Mouse (Mus musculus) neural tube, embryonic 14.5 days (tissue): Measurements from ENCODE around the gene Ubn2. TPM values are rescaled to one million over a fixed set of nuclear protein-coding genes. Genes with fewer than 3 reads are reported as not detected.
"Not testable (repeated sequence)": the region's sequence is repeated elsewhere in the genome, so short reads cannot be mapped to it uniquely, and the experiment has no call there.

ENCODE experiments used
- ATAC-seq: fragments of 200-750 bp; cut with Nextera tagmentation; 2 replicates; pipeline ENCODE4 v1.8.0; 2017; ENCODE audit warnings: low read depth, mild to moderate bottlenecking, moderate TSS enrichment, moderate library complexity
- H3K27ac ChIP-seq: fragments of 300-500 bp; sonication (generic); 2 replicates; pipeline ENCODE4 v1.5.1; 2014; ENCODE audit warnings: low read depth, mild to moderate bottlenecking, control low read depth, low read length, moderate library complexity, mixed read lengths
- H3K27me3 ChIP-seq: fragments of 300-500 bp; sonication (generic); 2 replicates; pipeline ENCODE4 v1.6.1; 2014; ENCODE audit warnings: low read length; ENCODE audit not compliant: control insufficient read depth, insufficient read depth
- H3K36me3 ChIP-seq: fragments of 300-500 bp; sonication (generic); 2 replicates; pipeline ENCODE4 v1.6.1; 2014; ENCODE audit warnings: low read length, mixed read lengths; ENCODE audit not compliant: control insufficient read depth, insufficient read depth
- H3K4me1 ChIP-seq: fragments of 300-500 bp; sonication (generic); 2 replicates; pipeline ENCODE4 v1.6.1; 2014; ENCODE audit warnings: low read length; ENCODE audit not compliant: control insufficient read depth, insufficient read depth
- H3K4me2 ChIP-seq: fragments of 300-500 bp; sonication (generic); 2 replicates; pipeline ENCODE4 v1.6.1; 2014; ENCODE audit warnings: mild to moderate bottlenecking, low read depth, low read length, control low read depth
- H3K4me3 ChIP-seq: fragments of 300-500 bp; sonication (generic); 2 replicates; pipeline ENCODE4 v1.5.1; 2014; ENCODE audit warnings: low read depth, low read length, control low read depth, mixed read lengths
- H3K9ac ChIP-seq: fragments of 300-500 bp; sonication (generic); replicated peaks from 2 replicates; pipeline ENCODE4 v1.6.1; 2014; ENCODE audit warnings: low read depth, mild to moderate bottlenecking, control low read depth, low read length, mixed read lengths
- H3K9me3 ChIP-seq: fragments of 300-500 bp; sonication (generic); 2 replicates; pipeline ENCODE4 v1.6.1; 2016; ENCODE audit warnings: low read length; ENCODE audit not compliant: control insufficient read depth
- WGBS: fragments of 180-500 bp; shearing (Covaris S2); extraction: QIAGEN DNeasy Blood & Tissue Kit; methylation state at CpG from one replicate; pipeline ENCODE4 v1.1.7; 2014; 5-methylcytosine and 5-hydroxymethylcytosine counted together
- polyA plus RNA-seq: library from polyadenylated mRNA; unstranded; fragments of >200 nt; fragmentation: Nextera tagmentation; extraction: Ambion mirVana; gene quantifications from 2 replicates; pipeline ENCODE4 v1.2.1, GENCODE M21; 2014

Ubn2 gene
- polyA plus RNA-seq, 1 experiment from 2014 or later: 32.5 TPM

DNA sequence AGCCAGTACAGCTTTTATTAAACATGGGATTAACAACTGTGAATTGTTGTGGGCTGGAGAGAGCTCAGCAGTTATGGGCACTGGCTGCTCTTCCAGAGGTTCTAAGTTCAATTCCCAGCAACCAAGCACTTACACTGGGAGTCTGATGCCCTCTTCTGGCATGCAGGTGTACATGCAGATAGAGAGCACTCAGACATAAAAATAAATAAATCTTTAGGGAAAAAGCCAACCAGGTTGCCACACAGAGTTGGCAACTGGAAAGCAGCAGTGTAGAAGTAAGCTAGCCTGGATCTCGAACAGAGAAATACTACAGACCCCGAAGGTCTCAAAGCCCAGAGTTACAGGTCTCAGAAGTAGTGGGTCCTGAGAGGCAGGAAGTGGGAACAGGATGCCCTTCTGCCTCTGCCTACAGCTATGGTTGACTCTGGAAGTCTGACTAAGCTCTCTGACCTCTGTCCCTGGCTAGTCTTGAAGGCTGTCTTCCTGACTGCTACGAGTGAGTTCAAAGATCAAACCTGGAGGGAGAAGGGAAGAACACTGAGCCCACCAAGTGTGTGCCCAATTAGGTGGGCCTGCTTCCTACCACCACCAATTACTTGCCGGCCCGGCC lies 97.6 kb downstream of the Ubn2 start:
- ATAC-seq: no peak
- 55% methylated on average over 5 of the region's 5 CpGs for WGBS

DNA sequence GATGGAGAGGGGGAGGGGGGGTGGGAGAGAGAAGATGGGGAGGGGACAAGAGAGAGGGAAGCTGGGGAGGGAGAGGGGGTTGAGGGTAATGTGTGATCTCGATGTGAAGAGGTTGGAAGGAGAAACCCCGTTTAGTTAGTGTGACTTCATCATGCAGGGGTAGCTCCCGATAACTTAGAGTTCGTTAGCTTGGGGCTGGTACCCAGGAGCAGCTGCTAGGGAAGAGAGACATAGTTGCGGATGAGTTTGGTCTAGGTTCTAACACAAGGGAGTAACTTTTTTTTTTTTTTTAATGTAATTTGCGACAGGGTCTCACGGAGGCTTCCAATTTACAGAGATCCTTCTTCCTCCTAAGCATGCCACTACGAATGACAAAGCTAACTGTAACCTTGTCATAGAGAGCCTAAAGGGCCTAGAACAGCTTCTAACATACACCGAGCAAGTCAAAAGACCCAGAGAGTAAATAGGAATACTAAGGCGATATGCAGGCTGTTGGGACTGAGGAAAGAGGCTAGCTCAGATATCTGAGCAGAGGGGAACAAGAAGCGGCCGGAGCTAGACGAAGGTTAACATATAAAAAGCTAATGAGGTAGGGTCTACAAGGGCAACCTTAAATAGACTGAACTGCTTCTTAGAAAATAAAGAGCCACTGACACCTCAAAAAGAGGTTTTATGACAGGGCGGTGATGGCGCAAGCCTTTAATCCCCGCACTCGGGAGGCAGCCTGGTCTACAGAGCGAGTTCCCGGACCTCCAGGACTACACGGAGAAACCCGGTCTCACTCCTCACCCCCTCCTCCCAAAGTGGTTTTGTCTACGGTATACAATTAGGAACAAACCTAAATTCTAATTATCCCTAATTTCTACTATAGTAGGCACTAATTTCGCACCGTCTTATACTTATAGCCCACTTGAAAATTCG lies 99.0 kb downstream of the Ubn2 start:
- Histone ChIP-seq H3K4me3 (peak overlapping the region; percentile 79), H3K4me1 (no peaks in the 10 kb centered on the region), H3K36me3 (no peaks in the 10 kb centered on the region), H3K27me3 (no peaks in the 10 kb centered on the region), H3K4me2 (peak overlapping the region; percentile 86), H3K9ac (peak overlapping the region; percentile 63), H3K27ac (peak overlapping the region; percentile 98), H3K9me3 (no peaks in the 10 kb centered on the region)
- WGBS: 4% methylated on average over 25 of the region's 25 CpGs
- peak; percentile 41 for ATAC-seq

More for the DNA sequence above, 97.6 kb downstream of the Ubn2 start:
- Histone ChIP-seq H3K27me3 (no peaks in the 10 kb centered on the region), H3K9ac (no peak overlapping the region), H3K9me3 (no peaks in the 10 kb centered on the region), H3K27ac (no peak overlapping the region), H3K36me3 (no peaks in the 10 kb centered on the region), H3K4me1 (no peaks in the 10 kb centered on the region), H3K4me2 (no peak overlapping the region), H3K4me3 (no peak overlapping the region)

DNA sequence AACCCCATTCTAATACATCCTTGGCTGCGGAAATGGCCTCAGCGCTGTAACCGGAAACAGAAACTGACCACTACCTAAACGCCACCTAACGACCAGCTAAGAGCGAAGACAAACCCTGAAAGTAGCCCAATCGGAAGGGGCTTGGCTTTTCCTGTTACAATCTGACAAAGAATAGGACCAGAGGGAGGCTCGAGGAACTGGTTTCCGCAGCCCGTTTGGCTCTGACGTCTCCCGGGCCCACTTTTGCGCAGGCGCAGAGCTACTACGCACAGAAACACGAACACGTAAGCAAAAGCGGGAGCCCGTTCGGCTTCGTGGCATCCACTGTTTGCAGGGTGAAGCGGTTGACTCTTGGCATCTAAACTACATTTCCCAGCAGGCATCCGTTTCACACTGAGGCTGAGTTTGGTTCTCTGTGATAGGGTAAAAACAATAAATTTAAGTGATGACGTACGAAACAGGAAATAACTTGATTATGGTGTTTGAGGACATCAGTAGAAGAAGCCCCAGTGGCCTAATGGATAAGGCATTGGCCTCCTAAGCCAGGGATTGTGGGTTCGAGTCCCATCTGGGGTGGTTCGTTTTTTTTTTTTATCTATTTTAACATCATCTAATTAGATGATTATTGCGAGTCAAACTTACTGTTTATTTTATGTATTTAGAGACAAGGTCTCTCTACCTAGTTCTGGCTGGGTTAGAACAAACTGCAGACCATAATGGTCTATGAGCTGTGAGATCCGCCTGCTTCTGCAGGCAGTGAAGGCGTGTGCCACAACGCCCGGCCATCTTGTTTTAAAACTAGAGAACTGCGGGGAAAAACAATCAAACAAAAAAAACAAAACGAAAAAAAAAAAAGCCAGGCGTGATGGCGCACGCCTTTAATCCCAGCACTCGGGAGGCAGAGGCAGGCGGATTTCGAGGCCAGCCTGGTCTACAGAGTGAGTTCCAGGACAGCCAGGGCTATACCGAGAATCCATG lies 100.0 kb downstream of the Ubn2 start, which contains the start of gene Fmc1:
TSS of gene Fmc1 (plus strand) at position 75 of the 978 bp plus-strand sequence.
- peak within 1 kb of the TSS; percentile 92 for H3K9ac ChIP-seq
- peak within 1 kb of the TSS; percentile 98 for H3K27ac ChIP-seq
- peak within 1 kb of the TSS; percentile 79 for H3K4me3 ChIP-seq
- H3K27me3 ChIP-seq: no peaks in the 10 kb centered on the region
- no peaks in the 10 kb centered on the region for H3K4me1 ChIP-seq
- H3K4me2 ChIP-seq: peak within 1 kb of the TSS; percentile 86
- H3K36me3 ChIP-seq: no peaks in the 10 kb centered on the region
- peak; percentile 90 for ATAC-seq
- H3K9me3 ChIP-seq: no peaks in the 10 kb centered on the region
- WGBS: 5% methylated on average over 41 of the region's 41 CpGs

DNA sequence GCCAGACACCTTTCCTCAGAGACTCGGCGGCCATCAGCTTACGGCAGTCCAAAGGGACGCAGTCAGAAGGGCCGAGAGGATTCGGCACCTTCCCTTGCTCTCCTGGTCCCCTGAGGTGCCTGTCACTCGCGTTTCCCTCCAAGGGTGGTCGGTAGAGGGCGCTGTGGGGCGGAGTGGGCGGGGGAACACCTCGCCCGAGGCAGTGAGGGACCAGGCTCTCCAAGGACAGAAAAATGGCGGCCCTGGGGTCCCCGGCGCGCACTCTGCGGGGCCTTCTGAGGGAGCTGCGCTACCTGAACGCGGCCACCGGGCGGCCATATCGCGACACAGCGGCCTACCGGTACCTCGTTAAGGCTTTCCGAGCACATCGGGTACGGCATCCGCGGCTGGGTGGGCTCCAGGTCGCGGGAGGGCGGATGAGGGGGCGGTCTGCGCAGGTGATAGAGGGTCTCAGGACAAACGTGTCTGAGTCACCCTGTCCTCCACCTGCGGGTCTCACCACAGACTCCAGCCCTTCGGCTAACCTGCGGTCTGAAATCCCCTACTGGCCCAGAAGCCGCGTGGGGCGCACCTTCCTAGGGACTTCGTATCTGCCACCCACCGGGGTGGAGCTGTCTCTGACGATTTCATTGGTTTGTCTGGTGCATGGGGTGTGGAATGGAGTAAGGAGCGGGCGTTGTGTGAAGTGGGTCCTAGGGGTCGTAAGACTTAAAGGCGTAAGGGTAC lies 101.1 kb downstream of the Ubn2 start:
- Histone ChIP-seq H3K27me3 (no peaks in the 10 kb centered on the region), H3K4me3 (peak overlapping the region; percentile 79), H3K4me2 (peak overlapping the region; percentile 49), H3K9me3 (no peaks in the 10 kb centered on the region), H3K4me1 (no peaks in the 10 kb centered on the region), H3K36me3 (no peaks in the 10 kb centered on the region), H3K9ac (peak overlapping the region; percentile 92), H3K27ac (peak overlapping the region; percentile 98)
- WGBS: under 1% methylated on average over 53 of the region's 53 CpGs
- ATAC-seq: peak; percentile 70

DNA sequence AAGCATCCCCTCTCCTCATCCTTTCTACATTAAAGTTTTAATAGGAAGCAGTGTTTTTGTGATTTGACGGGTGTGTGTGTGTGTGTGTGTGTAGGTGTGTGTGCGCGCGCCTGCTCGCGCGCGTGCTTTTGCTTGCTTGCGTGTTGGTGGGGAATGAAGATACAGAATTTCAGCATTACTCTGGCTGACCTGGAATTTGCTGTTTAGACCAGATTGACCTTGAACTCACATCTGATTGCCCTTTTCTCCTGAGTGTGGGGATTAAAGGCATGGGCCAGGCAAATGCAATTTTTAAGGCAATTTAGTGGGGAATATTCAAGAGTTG lies 101.6 kb downstream of the Ubn2 start:
- no peaks in the 10 kb centered on the region for H3K27me3 ChIP-seq
- no peak for ATAC-seq
- H3K27ac ChIP-seq: peak overlapping the region; percentile 98
- H3K4me1 ChIP-seq: no peaks in the 10 kb centered on the region
- H3K4me2 ChIP-seq: peak overlapping the region; percentile 49
- H3K36me3 ChIP-seq: no peaks in the 10 kb centered on the region
- WGBS: 2% methylated on average over 9 of the region's 9 CpGs
- H3K9ac ChIP-seq: peak overlapping the region; percentile 92
- no peaks in the 10 kb centered on the region for H3K9me3 ChIP-seq
- H3K4me3 ChIP-seq: peak overlapping the region; percentile 79

DNA sequence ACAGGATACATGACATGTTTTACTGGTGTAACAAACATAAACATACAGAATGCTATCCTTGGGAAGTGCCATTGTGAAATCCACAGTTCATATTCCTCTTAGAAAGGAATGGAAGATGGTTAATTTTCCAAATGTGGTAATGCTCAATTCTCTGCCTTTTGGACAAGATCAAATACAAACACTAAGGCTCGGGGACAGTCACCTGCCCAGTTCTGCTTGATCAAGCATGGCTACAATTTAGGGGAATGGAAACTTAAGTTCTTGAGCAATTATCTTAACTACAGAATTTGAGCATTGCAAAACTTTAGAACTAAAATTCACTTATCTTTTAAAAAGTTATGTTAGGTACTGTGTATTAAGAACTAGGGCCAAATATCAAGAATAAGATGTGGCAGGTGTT lies 102.0 kb downstream of the Ubn2 start:
- no peaks in the 10 kb centered on the region for H3K36me3 ChIP-seq
- 80% methylated on average over 1 of the region's 1 CpGs for WGBS
- no peak for ATAC-seq
- H3K4me3 ChIP-seq: peak overlapping the region; percentile 79
- no peaks in the 10 kb centered on the region for H3K9me3 ChIP-seq
- no peak overlapping the region for H3K27ac ChIP-seq
- no peaks in the 10 kb centered on the region for H3K4me1 ChIP-seq
- no peaks in the 10 kb centered on the region for H3K27me3 ChIP-seq
- H3K4me2 ChIP-seq: peak overlapping the region; percentile 49
- H3K9ac ChIP-seq: no peak overlapping the region

DNA sequence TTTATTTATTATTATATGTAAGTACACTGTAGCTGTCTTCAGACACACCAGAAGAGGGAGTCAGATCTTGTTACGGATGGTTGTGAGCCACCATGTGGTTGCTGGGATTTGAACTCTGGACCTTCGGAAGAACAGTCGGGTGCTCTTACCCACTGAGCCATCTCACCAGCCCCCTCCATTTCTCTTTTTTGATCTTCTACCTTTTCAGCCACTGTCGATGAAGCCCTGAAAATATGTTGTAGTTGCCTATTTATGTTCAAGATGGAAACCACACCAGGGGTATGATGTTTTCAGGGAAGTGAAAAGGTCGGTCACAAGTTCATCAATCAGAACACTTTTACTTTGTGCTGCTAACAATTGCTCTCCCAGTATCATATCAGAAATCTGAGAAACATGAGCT lies 110.4 kb downstream of the Ubn2 start:
- not testable (repeated sequence) for H3K27me3 ChIP-seq
- whole genome bisulfite sequencing: 88% methylated on average over 3 of the region's 5 CpGs

DNA sequence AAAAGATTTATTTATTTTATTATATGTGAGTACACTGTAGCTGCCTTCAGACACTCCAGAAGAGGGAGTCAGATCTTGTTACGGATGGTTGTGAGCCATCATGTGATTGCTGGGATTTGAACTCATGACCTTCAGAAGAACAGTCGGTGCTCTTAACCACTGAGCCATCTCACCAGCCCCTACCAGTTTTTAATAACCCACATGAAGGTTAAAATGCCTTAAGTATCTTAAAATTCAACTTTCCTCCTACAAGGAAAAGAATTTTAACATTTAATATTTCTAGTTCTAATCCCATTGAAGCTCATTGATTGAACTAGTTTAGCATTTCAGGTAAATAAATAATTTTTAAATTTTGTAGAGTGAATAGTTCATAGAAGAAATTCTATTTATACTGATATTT lies 113.3 kb downstream of the Ubn2 start:
- H3K27ac ChIP-seq, H3K9ac ChIP-seq, H3K4me3 ChIP-seq, H3K4me1 ChIP-seq, H3K27me3 ChIP-seq, H3K4me2 ChIP-seq, H3K9me3 ChIP-seq, ATAC-seq, H3K36me3 ChIP-seq: not testable (repeated sequence)
- WGBS: 92% methylated on average over 2 of the region's 2 CpGs

More for the DNA sequence above, 110.4 kb downstream of the Ubn2 start:
- ATAC-seq, H3K36me3 ChIP-seq, H3K4me1 ChIP-seq, H3K4me3 ChIP-seq, H3K27ac ChIP-seq, H3K4me2 ChIP-seq, H3K9me3 ChIP-seq, H3K9ac ChIP-seq: not testable (repeated sequence)
